Mouse (Mus musculus) bone marrow, adult 2 months (tissue): ENCODE measurements at regions not wholly inside any gene's neighbourhood (a gene's known extent, or its start where the extent isn't known, plus 50 kb on each side); places are given as distances from the start of the nearest gene placed in this dataset.

Source experiments
- H3K27ac ChIP-seq: fragments of 200-500 bp; 2 replicates; pipeline ENCODE4 v1.5.1; 2012; ENCODE audit warnings: low read depth, mild to moderate bottlenecking, control low read depth, inconsistent platforms, low read length; ENCODE audit not compliant: control insufficient read depth, poor library complexity, insufficient read depth
- H3K4me1 ChIP-seq: fragments of 200-500 bp; 2 replicates; pipeline ENCODE4 v1.6.1; 2011; ENCODE audit warnings: low read length; ENCODE audit not compliant: control insufficient read depth, insufficient read depth
- H3K4me3 ChIP-seq: fragments of 200-500 bp; replicated peaks from 2 replicates; pipeline ENCODE3; 2011; ENCODE audit warnings: mild to moderate bottlenecking, low read depth, low read length, control low read depth; ENCODE audit not compliant: control insufficient read depth
- CTCF ChIP-seq: fragments of 200-500 bp; IDR thresholded peaks from 2 replicates; pipeline ENCODE4 v1.5.1; 2011; ENCODE audit warnings: low read length, control low read depth; ENCODE audit not compliant: control insufficient read depth, insufficient read depth
- POLR2A ChIP-seq: fragments of 200-500 bp; IDR thresholded peaks from 2 replicates; pipeline ENCODE4 v1.6.1; 2011; ENCODE audit warnings: low read depth, mild to moderate bottlenecking, control low read depth, low read length, borderline replicate concordance; ENCODE audit not compliant: control insufficient read depth
- WGBS: fragments of 180-500 bp; shearing (Covaris S2); methylation state at CpG from one replicate; pipeline ENCODE4 v1.1.7; 2018; 5-methylcytosine and 5-hydroxymethylcytosine counted together

DNA sequence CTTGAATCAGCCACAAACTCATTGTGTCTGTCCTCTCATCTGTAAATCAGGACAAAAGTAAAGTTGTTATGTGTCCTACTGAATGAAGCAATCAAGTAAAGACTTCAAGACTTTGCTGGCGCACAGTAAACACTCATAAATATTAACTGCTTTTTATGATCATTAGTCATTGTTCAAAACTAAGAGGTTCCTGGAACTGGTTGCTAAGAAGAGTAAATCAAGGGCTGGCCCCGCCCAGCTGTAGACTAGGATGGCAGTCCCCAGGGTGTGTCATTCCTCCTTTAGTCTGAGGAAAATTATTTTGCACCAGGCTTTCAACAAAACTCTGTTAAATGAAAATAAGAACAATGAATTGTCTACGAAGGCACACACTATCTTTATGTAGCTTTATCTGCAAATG, 113.0 kb downstream of the Cog6 start:
- Histone ChIP-seq H3K4me1 (no peaks in the 10 kb centered on the region), H3K27ac (no peak overlapping the region), H3K4me3 (no peak overlapping the region)
- 75% methylated on average over 3 of the region's 3 CpGs for WGBS
- TF ChIP-seq POLR2A (no peak), CTCF (no peak)

DNA sequence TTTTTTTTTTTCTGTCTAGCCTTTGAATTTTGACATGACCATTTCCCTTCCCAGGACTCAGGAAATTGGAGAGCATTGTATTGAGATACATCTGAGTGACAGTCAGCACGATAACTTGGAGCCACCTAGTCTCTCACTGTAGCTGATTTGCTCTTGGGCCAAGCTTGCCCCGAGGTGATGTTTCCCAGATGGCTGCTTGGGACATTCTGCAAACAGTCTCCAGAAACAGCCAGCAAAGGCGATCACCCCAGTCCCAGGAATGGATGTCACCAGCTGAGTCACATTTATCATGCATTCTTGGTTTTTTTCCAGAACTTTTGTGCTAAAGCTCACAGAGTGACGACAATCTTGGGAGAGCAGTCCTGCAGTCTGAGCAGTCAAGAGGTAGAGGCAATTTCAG, 119.4 kb downstream of the Cog6 start:
- no peaks in the 10 kb centered on the region for H3K4me1 ChIP-seq
- no peak for TF ChIP-seq CTCF
- no peak for TF ChIP-seq POLR2A
- H3K4me3 ChIP-seq: no peak overlapping the region
- WGBS: 73% methylated on average over 4 of the region's 4 CpGs
- no peak overlapping the region for H3K27ac ChIP-seq

GRCm38 (mm10) chr3:52896462-52896861, 120.6 kb downstream of the Cog6 start:
- no peak overlapping the region for H3K4me3 ChIP-seq
- TF ChIP-seq POLR2A (no peak), CTCF (no peak)
- no peaks in the 10 kb centered on the region for H3K4me1 ChIP-seq
- 83% methylated on average over 7 of the region's 7 CpGs for WGBS
- no peak overlapping the region for H3K27ac ChIP-seq

DNA sequence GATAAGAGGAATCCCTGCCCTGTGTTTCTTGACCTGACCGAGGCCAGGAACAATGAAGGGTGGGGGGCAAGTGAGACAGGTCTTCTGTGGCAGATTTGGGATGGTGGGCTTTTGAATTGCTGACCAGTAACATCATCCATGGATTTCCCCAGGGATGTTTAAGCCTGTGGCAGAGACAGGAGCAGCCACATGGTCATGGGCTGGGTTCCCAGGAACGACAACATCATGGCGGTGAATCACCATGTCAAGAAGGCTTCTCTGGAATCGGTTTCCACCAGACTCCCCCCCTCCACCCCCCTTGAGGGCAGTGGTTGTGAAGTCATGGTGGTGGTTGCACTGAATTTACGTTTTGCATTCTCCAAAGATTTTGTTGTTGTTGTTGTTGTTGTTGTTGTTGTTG, 121.3 kb downstream of the Cog6 start:
- TF ChIP-seq CTCF (no peak), POLR2A (no peak)
- 84% methylated on average over 5 of the region's 5 CpGs for WGBS
- Histone ChIP-seq H3K4me3 (no peak overlapping the region), H3K27ac (no peak overlapping the region), H3K4me1 (no peaks in the 10 kb centered on the region)

DNA sequence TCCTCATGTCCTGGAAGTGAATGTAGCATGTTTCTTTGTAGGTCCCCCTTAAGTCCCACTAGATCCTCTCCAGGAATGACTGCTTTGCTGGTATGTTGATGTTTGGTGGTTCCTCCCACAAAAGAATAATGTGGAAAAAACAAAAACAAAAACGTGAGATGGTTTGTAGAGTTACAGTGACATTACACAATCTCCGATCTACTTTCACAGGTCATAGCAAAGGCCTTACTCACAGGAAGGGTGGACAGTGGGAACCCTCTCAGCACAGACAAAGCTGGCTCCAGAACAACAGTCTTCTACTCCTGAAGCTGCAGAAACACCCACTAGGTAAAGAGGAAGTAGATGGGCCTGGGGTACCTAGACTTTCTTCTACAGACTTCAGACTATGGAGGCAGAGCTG, 122.2 kb downstream of the Cog6 start:
- Histone ChIP-seq H3K27ac (no peak overlapping the region), H3K4me1 (no peaks in the 10 kb centered on the region), H3K4me3 (no peak overlapping the region)
- TF ChIP-seq POLR2A (no peak), CTCF (no peak)
- WGBS: 37% methylated on average over 2 of the region's 2 CpGs

DNA sequence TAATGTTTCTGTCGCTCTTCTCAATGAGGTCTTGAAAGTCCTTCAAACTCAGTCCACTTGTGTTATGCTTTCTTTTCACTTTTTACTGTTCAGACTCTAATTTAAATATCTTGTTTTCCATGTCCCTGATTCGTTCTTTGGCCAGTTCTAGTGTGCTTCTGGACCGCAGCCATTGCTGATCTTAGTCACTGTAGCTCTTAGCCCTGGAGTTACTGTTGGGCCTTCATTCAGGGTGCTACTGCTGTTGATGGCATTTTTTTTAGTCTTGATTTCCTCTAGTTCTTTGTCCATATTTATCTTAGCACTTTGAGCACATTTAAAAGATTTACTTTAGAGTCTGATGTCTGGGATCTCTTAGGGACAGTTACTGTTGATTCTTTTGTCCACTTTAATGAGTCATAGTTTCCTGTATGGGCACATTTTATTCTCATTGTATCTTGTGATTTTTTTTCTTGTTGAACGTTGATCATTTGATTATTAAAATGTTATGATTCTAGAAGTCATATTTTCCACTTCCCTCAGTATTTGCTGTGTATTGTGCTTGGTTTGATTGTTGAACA, 127.8 kb downstream of the Cog6 start:
- no peak for TF ChIP-seq CTCF
- TF ChIP-seq POLR2A: no peak
- 66% methylated on average over 4 of the region's 4 CpGs for WGBS

DNA sequence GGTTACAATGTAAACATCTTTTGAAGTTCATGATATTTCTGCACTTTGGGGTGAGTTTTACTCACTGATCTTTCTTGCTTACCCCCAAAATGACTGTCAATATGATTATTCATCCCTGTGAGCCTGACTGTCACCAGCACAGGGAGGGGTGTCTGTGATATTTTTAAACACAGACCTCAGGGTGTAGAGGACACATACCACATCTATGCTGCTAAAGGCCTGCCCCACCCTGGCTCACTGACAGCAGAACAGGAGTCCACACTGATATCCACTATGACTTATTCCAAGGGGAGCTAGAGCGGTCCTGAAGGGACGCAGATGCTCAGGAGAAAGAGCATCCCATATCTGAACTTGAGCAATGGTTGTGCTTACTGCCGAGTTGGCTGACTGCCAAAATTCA, 135.1 kb downstream of the Cog6 start:
- TF ChIP-seq CTCF: no peak

More for the DNA sequence above, 127.8 kb downstream of the Cog6 start:
- H3K4me3 ChIP-seq: no peak overlapping the region
- no peak overlapping the region for H3K27ac ChIP-seq
- H3K4me1 ChIP-seq: no peaks in the 10 kb centered on the region

DNA sequence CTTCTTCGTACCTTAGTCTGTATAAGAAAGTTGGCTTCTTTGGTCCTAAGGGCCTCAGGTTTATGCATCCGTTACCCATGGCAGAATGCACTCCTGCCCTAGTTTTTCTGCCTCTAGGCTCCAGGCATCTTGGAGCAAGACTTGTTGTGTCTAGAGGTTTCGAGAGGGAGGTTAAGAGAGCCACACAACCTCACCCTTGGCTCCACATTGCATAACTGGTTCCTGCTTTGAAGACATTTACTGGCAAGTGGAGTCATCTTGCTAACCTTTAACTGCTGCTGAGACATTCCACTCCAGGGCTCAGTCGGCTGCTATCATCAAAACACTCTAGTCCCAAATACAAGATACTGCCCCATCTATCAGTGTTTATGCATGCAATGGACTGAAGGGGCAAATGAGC, 135.9 kb downstream of the Cog6 start:
- TF ChIP-seq CTCF (no peak), POLR2A (no peak)
- Histone ChIP-seq H3K4me1 (peaks cover 3% of the 10 kb centered on the region; the same call in 1 of the 2 replicates), H3K27ac (no peak overlapping the region), H3K4me3 (no peak overlapping the region)
- 40% methylated on average over 4 of the region's 4 CpGs for WGBS

More for the DNA sequence above, 135.1 kb downstream of the Cog6 start:
- Histone ChIP-seq H3K27ac (no peak overlapping the region), H3K4me1 (peaks cover 3% of the 10 kb centered on the region; the same call in 1 of the 2 replicates), H3K4me3 (no peak overlapping the region)
- WGBS: 76% methylated on average over 3 of the region's 3 CpGs

DNA sequence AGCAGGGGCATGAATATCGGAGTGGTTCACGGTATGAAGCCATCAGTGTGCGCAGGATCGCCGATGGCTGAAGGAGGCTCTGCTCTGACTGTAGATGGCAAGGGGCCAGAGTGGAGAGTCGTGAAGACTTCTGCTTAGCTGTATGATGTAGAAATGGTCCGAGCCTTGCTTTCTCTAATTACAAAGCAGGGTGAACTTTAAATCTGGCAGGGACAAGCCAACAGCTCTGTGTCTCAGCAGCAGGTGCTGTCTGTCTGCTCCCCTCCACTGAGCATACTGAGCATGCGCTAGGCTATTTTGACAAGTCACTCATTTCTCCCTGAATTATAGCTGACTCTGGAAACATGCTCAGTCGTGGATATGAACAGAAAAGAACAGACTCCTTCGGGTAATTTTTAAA, 137.3 kb downstream of the Cog6 start:
- Histone ChIP-seq H3K4me1 (peaks cover 3% of the 10 kb centered on the region; the same call in 1 of the 2 replicates), H3K4me3 (no peak overlapping the region), H3K27ac (no peak overlapping the region)
- WGBS: 32% methylated on average over 10 of the region's 10 CpGs
- TF ChIP-seq POLR2A (no peak), CTCF (no peak)
